Mouse (Mus musculus) intestine, embryonic 15.5 days (tissue): ENCODE data around the gene Mmp23. TPM values are rescaled to one million over a fixed set of nuclear protein-coding genes. Genes with fewer than 3 reads are reported as not detected.

Experiments
- ATAC-seq: fragments of 200-750 bp; cut with Nextera tagmentation; 2 replicates; pipeline ENCODE4 v1.8.0; 2017; ENCODE audit warnings: moderate TSS enrichment, moderate library complexity
- H3K27ac ChIP-seq: fragments of 300-500 bp; sonication (generic); 2 replicates; pipeline ENCODE4 v1.5.1; 2015; ENCODE audit warnings: mild to moderate bottlenecking, inconsistent platforms
- H3K27me3 ChIP-seq: fragments of 300-500 bp; sonication (generic); replicated peaks from 2 replicates; pipeline ENCODE4 v1.6.1; 2015; ENCODE audit warnings: inconsistent platforms
- H3K36me3 ChIP-seq: fragments of 300-500 bp; sonication (generic); 2 replicates; pipeline ENCODE4 v1.6.1; 2015; ENCODE audit warnings: inconsistent platforms
- H3K4me1 ChIP-seq: fragments of 300-500 bp; sonication (generic); replicated peaks from 2 replicates; pipeline ENCODE4 v1.6.1; 2015; ENCODE audit warnings: inconsistent platforms
- H3K4me2 ChIP-seq: fragments of 300-500 bp; sonication (generic); replicated peaks from 2 replicates; pipeline ENCODE4 v1.6.1; 2015; ENCODE audit warnings: mild to moderate bottlenecking, inconsistent platforms
- H3K4me3 ChIP-seq: fragments of 300-500 bp; sonication (generic); replicated peaks from 2 replicates; pipeline ENCODE4 v1.5.1; 2015; ENCODE audit warnings: inconsistent platforms
- H3K9ac ChIP-seq: fragments of 300-500 bp; sonication (generic); 2 replicates; pipeline ENCODE4 v1.6.1; 2015; ENCODE audit warnings: inconsistent platforms
- H3K9me3 ChIP-seq: fragments of 300-500 bp; sonication (generic); 2 replicates; pipeline ENCODE4 v1.6.1; 2016; ENCODE audit warnings: inconsistent platforms
- WGBS: fragments of 180-500 bp; shearing (Covaris S2); methylation state at CpG from one replicate; pipeline ENCODE4 v1.1.7; 2015; 5-methylcytosine and 5-hydroxymethylcytosine counted together
- polyA plus RNA-seq: library from polyadenylated mRNA; unstranded; fragments of >200 nt; fragmentation: Nextera tagmentation; extraction: Ambion mirVana; gene quantifications from 2 replicates; pipeline ENCODE4 v1.2.1, GENCODE M21; 2015

The Mmp23 gene
- polyA plus RNA-seq, 1 experiment from 2014 or later: 38.0 TPM

DNA sequence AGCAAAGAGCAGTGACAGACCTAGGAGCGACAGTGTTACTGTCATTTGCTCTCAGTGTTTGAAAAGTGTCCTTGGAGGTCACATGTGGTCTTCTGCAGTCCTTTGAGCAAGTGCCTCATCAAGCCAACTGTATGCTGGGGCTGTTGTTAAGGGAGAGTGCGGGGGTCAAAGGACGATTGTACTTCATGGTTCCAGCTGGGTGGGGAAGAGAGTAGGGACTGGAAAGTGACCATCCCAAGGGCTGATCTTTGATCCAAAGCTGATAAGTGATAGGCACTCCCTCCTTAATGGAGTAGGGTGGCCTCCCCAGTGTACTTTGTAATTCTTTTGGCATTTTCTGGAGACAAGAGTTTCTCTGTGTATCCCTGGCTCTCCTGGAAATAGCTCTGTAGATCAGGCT lies 41.3 kb downstream of the Mmp23 start:
- H3K27ac ChIP-seq: 0 out of 2 replicates have a peak overlapping the region, but pooled peaks have one; percentile 17
- ATAC-seq: peak; percentile 73
- H3K4me3 ChIP-seq: no peak overlapping the region
- H3K9me3 ChIP-seq: no peaks in the 10 kb centered on the region
- H3K4me2 ChIP-seq: no peak overlapping the region
- H3K36me3 ChIP-seq: peaks cover 31% of the 10 kb centered on the region
- WGBS: 91% methylated on average over 3 of the region's 3 CpGs
- no peaks in the 10 kb centered on the region for H3K27me3 ChIP-seq
- H3K4me1 ChIP-seq: no peaks in the 10 kb centered on the region
- H3K9ac ChIP-seq: no peak overlapping the region

GRCm38 (mm10) chr4:155606825-155607224 lies 46.4 kb downstream of the Mmp23 start:
- 54% methylated on average over 2 of the region's 2 CpGs for WGBS
- Histone ChIP-seq H3K27me3 (no peaks in the 10 kb centered on the region), H3K36me3 (peaks cover 15% of the 10 kb centered on the region; the same call in 1 of the 2 replicates)

DNA sequence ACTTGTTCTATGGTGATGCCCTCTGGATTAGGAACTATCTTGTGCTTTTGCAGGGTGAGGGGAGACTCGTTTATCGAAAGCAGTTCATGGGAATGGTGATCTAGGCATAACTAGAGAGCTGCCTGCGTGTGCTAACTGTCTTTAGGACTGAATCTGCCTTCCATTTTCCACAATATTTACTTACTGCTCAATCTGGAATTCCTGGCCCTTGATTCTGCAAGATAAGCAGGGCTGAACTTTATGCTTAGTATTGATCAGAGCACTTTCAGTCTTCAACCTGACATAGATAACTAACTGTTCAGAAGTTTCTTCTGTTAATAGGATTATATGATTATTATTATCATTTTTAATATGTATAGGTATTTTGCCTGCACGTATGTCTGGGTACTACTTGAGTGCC lies 48.1 kb downstream of the Mmp23 start:
- ATAC-seq: no peak
- 78% methylated on average over 4 of the region's 4 CpGs for WGBS
- no peak overlapping the region for H3K4me3 ChIP-seq

More at GRCm38 (mm10) chr4:155606825-155607224, 46.4 kb downstream of the Mmp23 start:
- Histone ChIP-seq H3K27ac (no peak overlapping the region), H3K9me3 (no peaks in the 10 kb centered on the region), H3K9ac (no peak overlapping the region), H3K4me2 (no peak overlapping the region), H3K4me1 (no peaks in the 10 kb centered on the region), H3K4me3 (no peak overlapping the region)
- no peak for ATAC-seq

GRCm38 (mm10) chr4:155603801-155604200 lies 49.4 kb downstream of the Mmp23 start:
- Histone ChIP-seq H3K27ac (no peak overlapping the region), H3K9ac (no peak overlapping the region), H3K27me3 (no peaks in the 10 kb centered on the region), H3K4me1 (no peaks in the 10 kb centered on the region), H3K4me2 (no peak overlapping the region), H3K4me3 (no peak overlapping the region), H3K9me3 (no peaks in the 10 kb centered on the region), H3K36me3 (0 out of 2 replicates have a peak, but pooled peaks cover 5% of the 10 kb centered on the region)
- WGBS: 92% methylated on average over 6 of the region's 6 CpGs
- ATAC-seq: no peak

More for the DNA sequence above, 48.1 kb downstream of the Mmp23 start:
- Histone ChIP-seq H3K9me3 (no peaks in the 10 kb centered on the region), H3K27me3 (no peaks in the 10 kb centered on the region), H3K4me2 (no peak overlapping the region), H3K27ac (no peak overlapping the region), H3K9ac (no peak overlapping the region), H3K36me3 (0 out of 2 replicates have a peak, but pooled peaks cover 6% of the 10 kb centered on the region), H3K4me1 (no peaks in the 10 kb centered on the region)

GRCm38 (mm10) chr4:155602753-155603152 lies 50.4 kb downstream of the Mmp23 start:
- H3K9me3 ChIP-seq: no peaks in the 10 kb centered on the region
- H3K9ac ChIP-seq: no peak overlapping the region
- H3K4me2 ChIP-seq: peak overlapping the region; percentile 89
- 0 out of 2 replicates have a peak, but pooled peaks cover 5% of the 10 kb centered on the region for H3K36me3 ChIP-seq
- H3K27me3 ChIP-seq: no peaks in the 10 kb centered on the region
- H3K27ac ChIP-seq: no peak overlapping the region
- no peaks in the 10 kb centered on the region for H3K4me1 ChIP-seq
- 78% methylated on average over 1 of the region's 1 CpGs for WGBS
- no peak for ATAC-seq
- peak overlapping the region; percentile 85 for H3K4me3 ChIP-seq

DNA sequence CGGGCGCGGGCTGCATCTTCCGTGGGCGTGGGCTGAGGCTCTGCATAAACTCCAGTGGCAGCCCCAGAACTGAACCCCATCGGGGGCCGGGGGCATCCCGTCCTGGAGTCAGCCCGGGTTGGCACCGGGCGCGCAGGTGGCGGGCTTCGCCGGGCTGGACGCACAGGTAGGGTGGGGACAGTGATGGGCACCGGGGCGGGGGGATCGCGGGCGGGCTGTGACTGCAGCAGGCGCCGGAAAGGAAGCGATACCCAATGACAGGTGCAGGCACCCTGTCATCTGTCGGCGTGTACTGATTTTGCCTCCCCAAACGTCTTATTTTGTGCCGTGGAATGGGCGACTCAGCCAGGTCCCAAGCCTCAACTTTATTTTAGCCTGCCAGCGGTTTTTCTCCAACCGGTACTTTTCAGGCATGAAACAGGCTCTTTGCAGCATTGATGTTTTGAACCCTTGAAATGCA lies 51.2 kb downstream of the Mmp23 start:
- ATAC-seq: peak; percentile 23
- Histone ChIP-seq H3K27ac (peak overlapping the region; percentile 99), H3K4me3 (peak overlapping the region; percentile 85), H3K27me3 (no peaks in the 10 kb centered on the region), H3K9ac (peak overlapping the region; percentile 93), H3K4me1 (no peaks in the 10 kb centered on the region), H3K4me2 (peak overlapping the region; percentile 89), H3K36me3 (0 out of 2 replicates have a peak, but pooled peaks cover 5% of the 10 kb centered on the region), H3K9me3 (no peaks in the 10 kb centered on the region)
- WGBS: 1% methylated on average over 31 of the region's 31 CpGs

DNA sequence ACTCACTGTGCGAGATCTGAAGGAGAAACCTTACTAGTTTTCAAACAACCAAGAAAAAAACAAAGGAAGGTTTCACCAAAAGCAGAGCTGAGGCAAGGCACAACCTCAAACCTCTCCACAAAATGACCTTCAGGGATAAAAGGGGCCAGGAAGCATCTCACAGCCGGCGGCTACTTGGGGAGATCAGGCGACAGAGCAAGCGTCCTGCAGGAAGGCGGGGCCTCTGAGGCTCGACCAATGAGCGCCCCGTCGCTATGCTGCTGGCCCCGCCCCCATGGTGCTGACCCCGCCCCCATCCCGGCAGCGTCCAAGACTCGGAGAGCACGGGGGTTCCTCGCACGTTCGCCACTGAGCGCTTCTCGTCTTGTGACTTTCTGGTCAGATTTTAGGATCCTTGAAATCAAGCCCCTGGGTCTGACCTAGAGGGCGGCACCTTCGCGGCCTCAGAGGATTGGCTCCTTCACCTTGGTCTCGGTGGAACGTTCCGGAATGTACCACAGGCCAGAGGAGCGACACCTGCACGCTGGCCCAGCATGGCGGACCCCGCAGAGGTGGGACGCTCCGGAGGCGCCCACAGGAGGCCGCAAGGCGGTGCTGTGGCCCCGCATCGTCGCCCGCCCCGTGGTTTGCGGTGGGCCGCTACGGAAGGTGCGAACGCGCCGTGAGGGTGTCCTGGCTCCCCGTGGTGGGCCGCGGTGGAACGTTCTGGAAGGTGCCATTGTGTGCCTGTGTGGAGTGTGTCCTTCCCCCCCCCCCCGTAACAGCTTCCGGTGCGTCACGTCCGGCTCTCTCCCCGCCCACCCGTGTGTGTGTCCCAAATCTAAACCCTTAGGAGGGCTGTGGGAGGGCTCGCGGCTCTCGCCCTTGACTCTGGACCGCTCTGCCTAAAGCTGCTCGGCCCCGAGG lies 51.8 kb downstream of the Mmp23 start, which contains the start of gene Slc35e2:
TSS of gene Slc35e2 (plus strand) at position 326 of the 906 bp plus-strand sequence.
- Histone ChIP-seq H3K27me3 (no peaks in the 10 kb centered on the region), H3K9me3 (no peaks in the 10 kb centered on the region), H3K9ac (peak within 1 kb of the TSS; percentile 93), H3K36me3 (0 out of 2 replicates have a peak, but pooled peaks cover 5% of the 10 kb centered on the region), H3K27ac (peak within 1 kb of the TSS; percentile 99), H3K4me2 (peak within 1 kb of the TSS; percentile 89), H3K4me3 (peak within 1 kb of the TSS; percentile 85), H3K4me1 (no peaks in the 10 kb centered on the region)
- under 1% methylated on average over 65 of the region's 65 CpGs for WGBS
- peak; percentile 96 for ATAC-seq

Other genes with a start within 250 kb of the Mmp23 start
- gene Cfap74, start 244.2 kb downstream of the Mmp23 start, polyA plus RNA-seq: 1.2 and 2.3 TPM in 2 replicates
- 2.1 and 2.2 TPM in 2 replicates for gene Tmem52, start 184.3 kb downstream of the Mmp23 start, polyA plus RNA-seq
- gene Gnb1, start 162.0 kb downstream of the Mmp23 start, polyA plus RNA-seq: 460 and 467 TPM in 2 replicates
- 91.6 and 93.4 TPM in 2 replicates for gene Nadk, start 91.0 kb downstream of the Mmp23 start, polyA plus RNA-seq
- 7.0 and 7.2 TPM in 2 replicates for gene Slc35e2, start 52.0 kb downstream of the Mmp23 start, polyA plus RNA-seq
- gene Cdk11b, start 28.5 kb downstream of the Mmp23 start, polyA plus RNA-seq: 50.2 and 53.9 TPM in 2 replicates
- gene Gm10563, start 8.0 kb downstream of the Mmp23 start, polyA plus RNA-seq: not detected in 2 replicates
- gene Mib2, start 15.8 kb upstream of the Mmp23 start, polyA plus RNA-seq: 17.8 and 22.6 TPM in 2 replicates
- 6.1 and 7.6 TPM in 2 replicates for gene Fndc10, start 41.0 kb upstream of the Mmp23 start, polyA plus RNA-seq
- 150 and 153 TPM in 2 replicates for gene Ssu72, start 51.4 kb upstream of the Mmp23 start, polyA plus RNA-seq
- 0.80 and 0.84 TPM in 2 replicates for gene Tmem240, start 81.4 kb upstream of the Mmp23 start, polyA plus RNA-seq
- gene Atad3a, start 107.7 kb upstream of the Mmp23 start, polyA plus RNA-seq: 135 and 156 TPM in 2 replicates
- 16.7 TPM in 2 replicates for gene Vwa1, start 121.3 kb upstream of the Mmp23 start, polyA plus RNA-seq
- 1.00 and 1.1 TPM in 2 replicates for gene Tmem88b, start 132.5 kb upstream of the Mmp23 start, polyA plus RNA-seq
- not detected in 2 replicates for gene Ankrd65, start 137.1 kb upstream of the Mmp23 start, polyA plus RNA-seq
- gene Mrpl20, start 149.5 kb upstream of the Mmp23 start, polyA plus RNA-seq: 225 and 226 TPM in 2 replicates
- 132 and 138 TPM in 2 replicates for gene Ccnl2, start 159.1 kb upstream of the Mmp23 start, polyA plus RNA-seq
- 169 and 171 TPM in 2 replicates for gene Aurkaip1, start 177.9 kb upstream of the Mmp23 start, polyA plus RNA-seq
- 76.9 and 81.3 TPM in 2 replicates for gene Mxra8, start 186.3 kb upstream of the Mmp23 start, polyA plus RNA-seq
- 9.9 and 11.9 TPM in 2 replicates for gene Dvl1, start 194.0 kb upstream of the Mmp23 start, polyA plus RNA-seq
- gene Tas1r3, start 210.0 kb upstream of the Mmp23 start, polyA plus RNA-seq: 0.25 and 0.51 TPM in 2 replicates
- gene Cptp, start 216.1 kb upstream of the Mmp23 start, polyA plus RNA-seq: 20.3 and 20.6 TPM in 2 replicates
- gene Ints11, start 216.2 kb upstream of the Mmp23 start, polyA plus RNA-seq: 61.3 and 64.1 TPM in 2 replicates
- gene Pusl1, start 238.4 kb upstream of the Mmp23 start, polyA plus RNA-seq: 46.6 and 54.0 TPM in 2 replicates
- 12.2 and 13.7 TPM in 2 replicates for gene Acap3, start 238.4 kb upstream of the Mmp23 start, polyA plus RNA-seq